Mouse (Mus musculus): Measurements from ENCODE around the gene Dnajc8. TPM values are rescaled to one million over a fixed set of nuclear protein-coding genes. Genes with fewer than 3 reads are reported as not detected.

The Dnajc8 gene
- polyA plus RNA-seq, 1 experiment, result 41.8 TPM

DNA sequence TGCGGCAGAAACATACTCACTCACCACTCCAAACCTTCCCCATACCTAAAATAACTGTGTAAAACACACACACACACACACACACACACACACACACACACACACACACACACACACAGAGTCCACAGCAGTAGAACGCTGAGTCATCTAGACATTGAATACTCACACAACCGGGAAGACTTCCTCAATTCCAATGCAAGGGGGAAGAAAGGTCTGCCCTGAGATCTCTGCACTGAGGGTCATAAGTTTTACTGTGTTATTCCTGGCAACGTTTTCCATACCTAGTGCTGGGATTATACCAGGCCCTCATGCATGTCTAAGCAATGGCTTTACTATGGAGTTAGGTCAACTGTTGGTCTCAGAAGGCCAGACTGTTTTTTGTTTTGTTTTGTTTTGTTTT lies 6.0 kb upstream of the Dnajc8 start:
- DNase-seq, result no peak
- 63% methylated on average over 4 of the region's 4 CpGs for whole genome bisulfite sequencing
- Histone ChIP-seq H3K4me1 (ENCODE audit: control insufficient read depth, insufficient read depth, low read length) (peaks cover 8% of the 10 kb centered on the region), H3K4me3 (replicated peaks; ENCODE audit: extremely low read depth, low read depth, low read length) (no peak overlapping the region)
- TF ChIP-seq CTCF (IDR thresholded peaks at IDR 0.05; ENCODE audit: insufficient read depth, low read length) (no peak), POLR2A (IDR thresholded peaks at IDR 0.05; ENCODE audit: borderline replicate concordance, extremely low read depth, low read depth, low read length) (no peak)

DNA sequence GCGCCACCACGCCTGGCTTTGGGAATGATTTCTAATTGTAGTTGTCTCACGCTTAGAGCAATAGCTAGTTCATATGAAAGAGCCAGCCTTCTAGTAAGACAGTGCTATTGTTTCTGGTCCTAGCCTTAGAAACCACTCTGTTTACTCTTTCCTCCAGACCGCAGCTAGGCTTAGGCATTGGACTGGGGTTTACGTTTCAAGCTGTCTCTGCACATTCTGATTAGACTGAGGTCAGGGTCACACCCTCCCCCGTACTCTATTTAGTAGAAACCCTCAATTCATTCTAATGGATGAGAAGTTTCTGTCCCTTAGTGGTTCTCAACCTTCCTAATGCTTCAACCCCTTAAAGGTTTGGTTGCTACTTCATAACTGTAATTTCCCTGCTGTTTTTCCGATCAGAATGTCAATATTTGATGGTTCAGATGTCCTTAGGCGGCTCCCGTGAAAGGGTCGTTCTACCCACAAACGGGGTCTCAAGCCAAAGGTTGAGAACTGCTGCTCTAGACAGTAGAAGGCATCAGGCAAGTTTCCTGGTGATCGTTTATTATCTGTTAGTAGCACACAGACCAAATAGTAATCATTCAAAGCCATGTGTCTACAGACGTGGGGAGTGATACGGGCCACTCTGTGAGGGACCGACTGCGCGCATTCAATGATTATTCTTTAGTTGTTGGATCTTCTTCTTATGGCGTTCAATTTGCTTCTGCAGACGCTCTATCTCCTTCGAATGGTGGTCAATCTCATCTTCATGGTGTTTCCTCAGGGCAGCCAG lies 5.1 kb upstream of the Dnajc8 start:
- 89% methylated on average over 20 of the region's 20 CpGs for WGBS
- Histone ChIP-seq H3K4me3 (replicated peaks; ENCODE audit: extremely low read depth, low read depth, low read length) (no peak overlapping the region), H3K4me1 (ENCODE audit: control insufficient read depth, insufficient read depth, low read length) (peaks cover 6% of the 10 kb centered on the region)
- TF ChIP-seq POLR2A (IDR thresholded peaks at IDR 0.05; ENCODE audit: borderline replicate concordance, extremely low read depth, low read depth, low read length) (no peak), CTCF (IDR thresholded peaks at IDR 0.05; ENCODE audit: insufficient read depth, low read length) (no peak)
- DNase-seq, result no peak

DNA sequence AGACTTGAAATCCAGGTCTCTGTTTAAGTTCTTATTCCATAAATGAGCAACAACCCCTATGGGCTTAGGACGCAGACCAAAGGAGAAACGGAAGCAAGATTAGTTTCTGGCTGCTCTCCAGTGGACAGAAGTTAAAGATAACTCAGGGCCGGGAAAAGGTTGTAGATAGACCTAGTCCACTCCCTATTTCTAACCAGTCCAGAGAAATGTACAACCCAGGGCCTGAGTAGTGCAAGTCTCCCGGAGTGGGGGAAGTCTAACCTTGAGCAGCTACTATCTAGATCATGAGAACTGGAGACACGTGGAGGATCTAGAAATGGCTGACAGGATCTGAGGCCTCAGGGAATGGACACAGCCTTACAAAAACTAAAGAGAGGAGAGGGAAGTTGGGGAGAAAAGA lies 2.9 kb upstream of the Dnajc8 start:
- no peak for DNase-seq
- WGBS, result 9% methylated on average over 5 of the region's 5 CpGs
- no peak for TF ChIP-seq CTCF (IDR thresholded peaks at IDR 0.05; ENCODE audit: insufficient read depth, low read length)
- no peak for TF ChIP-seq POLR2A (IDR thresholded peaks at IDR 0.05; ENCODE audit: borderline replicate concordance, extremely low read depth, low read depth, low read length)

DNA sequence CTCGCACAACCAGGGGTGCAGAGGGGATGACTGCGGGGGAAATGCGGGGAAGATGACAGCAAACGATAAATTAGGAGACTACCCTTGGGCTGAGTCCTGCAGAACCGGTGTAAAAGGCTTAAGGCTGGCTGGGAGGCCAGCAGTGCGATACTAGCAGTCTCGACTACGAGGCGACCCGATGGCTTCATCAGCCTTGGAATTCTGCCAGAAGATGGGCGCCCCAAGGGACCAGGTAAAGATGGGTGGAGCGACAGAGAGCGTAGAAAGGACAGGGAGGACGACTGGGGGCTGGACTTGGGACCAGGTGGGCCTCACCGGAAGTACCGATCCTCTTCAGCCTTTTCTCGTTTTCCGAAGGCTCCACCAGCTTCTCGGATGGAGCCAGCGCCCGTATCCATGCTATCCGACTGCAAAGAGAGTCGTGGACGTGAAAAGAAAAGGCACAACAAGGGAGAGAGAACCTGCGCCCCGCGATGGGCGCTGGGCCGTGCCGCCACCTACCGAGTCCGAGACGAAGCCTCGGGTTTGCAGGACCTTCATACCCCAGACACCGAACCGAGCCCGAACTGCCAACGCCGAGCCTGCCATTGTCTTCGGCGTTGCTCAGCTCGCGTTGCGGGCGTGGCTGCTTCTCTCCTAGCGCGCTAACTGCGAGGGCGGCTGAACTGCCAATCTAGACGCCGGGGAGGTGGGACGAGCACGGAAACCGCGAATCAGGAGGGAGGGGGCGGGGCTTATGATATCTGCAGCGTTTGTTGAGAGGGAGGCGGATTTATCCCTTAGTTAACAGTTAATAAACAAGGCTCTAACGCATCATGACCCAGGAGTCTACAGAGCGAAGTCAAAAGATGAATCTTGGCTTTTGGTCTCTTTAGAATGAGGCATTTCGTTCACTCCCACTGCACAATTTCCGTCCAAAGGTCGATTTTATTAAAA lies 2.1 kb upstream of the Dnajc8 start, which contains the start of gene Atpif1:
Atpif1 (minus strand) TSS at position 679 of the 936 bp plus-strand sequence.
- TF ChIP-seq POLR2A (IDR thresholded peaks at IDR 0.05; ENCODE audit: borderline replicate concordance, extremely low read depth, low read depth, low read length), result peak; percentile 90; the same call in 1 of the 2 replicates
- TF ChIP-seq CTCF (IDR thresholded peaks at IDR 0.05; ENCODE audit: insufficient read depth, low read length), result no peak
- H3K4me1 ChIP-seq (ENCODE audit: control insufficient read depth, insufficient read depth, low read length), result peaks cover 11% of the 10 kb centered on the region
- peak within 1 kb of the TSS; percentile 77 for H3K4me3 ChIP-seq (replicated peaks; ENCODE audit: extremely low read depth, low read depth, low read length)
- under 1% methylated on average over 63 of the region's 63 CpGs for WGBS
- DNase-seq, result peak; percentile 81

More for the DNA sequence above, 2.9 kb upstream of the Dnajc8 start:
- H3K4me1 ChIP-seq (ENCODE audit: control insufficient read depth, insufficient read depth, low read length), result peaks cover 11% of the 10 kb centered on the region
- peak overlapping the region; percentile 77 for H3K4me3 ChIP-seq (replicated peaks; ENCODE audit: extremely low read depth, low read depth, low read length)

DNA sequence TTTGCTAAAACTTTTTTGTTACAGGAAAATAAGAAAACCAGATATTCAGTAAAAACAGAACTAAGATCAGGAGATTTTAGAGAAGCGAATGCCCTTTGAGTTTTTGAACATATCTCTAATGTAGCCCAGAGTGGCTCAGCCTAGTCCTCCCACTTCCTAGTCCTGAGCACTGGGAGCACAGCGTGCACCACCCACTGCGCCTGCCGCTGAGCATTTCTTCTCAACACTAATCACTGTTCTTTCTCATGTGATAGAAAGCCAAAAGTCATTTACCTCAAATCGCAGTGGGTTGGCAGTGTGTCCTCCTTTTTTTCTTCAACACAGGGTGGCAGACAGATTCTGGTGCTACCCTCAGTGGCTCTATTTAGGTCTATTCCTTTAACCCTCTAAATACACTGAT lies 4.1 kb downstream of the Dnajc8 start:
- peaks cover 6% of the 10 kb centered on the region for H3K4me1 ChIP-seq (ENCODE audit: control insufficient read depth, insufficient read depth, low read length)
- WGBS, result 82% methylated on average over 5 of the region's 5 CpGs
- no peak for DNase-seq
- no peak overlapping the region for H3K4me3 ChIP-seq (replicated peaks; ENCODE audit: extremely low read depth, low read depth, low read length)
- TF ChIP-seq CTCF (IDR thresholded peaks at IDR 0.05; ENCODE audit: insufficient read depth, low read length) (no peak), POLR2A (IDR thresholded peaks at IDR 0.05; ENCODE audit: borderline replicate concordance, extremely low read depth, low read depth, low read length) (no peak)

DNA sequence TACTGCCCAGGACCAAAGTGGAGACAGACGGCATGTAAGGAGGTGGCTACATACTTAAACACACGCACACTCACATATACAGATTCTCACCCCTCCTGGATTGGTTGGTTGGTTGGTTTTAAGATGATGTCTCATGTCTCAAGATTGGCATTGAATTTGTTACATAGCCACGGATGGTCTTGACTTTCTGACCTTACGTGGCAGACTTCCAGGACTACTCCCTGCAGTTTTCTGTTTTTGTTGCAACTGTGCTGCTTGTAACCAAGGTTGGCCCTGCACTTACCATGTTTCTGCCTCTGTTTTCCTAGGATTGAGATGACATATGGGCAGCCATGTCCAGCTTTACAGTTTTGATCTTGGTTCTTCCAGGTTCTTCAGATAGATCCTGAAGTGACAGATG lies 6.1 kb downstream of the Dnajc8 start:
- Histone ChIP-seq H3K4me3 (replicated peaks; ENCODE audit: extremely low read depth, low read depth, low read length) (no peak overlapping the region), H3K4me1 (ENCODE audit: control insufficient read depth, insufficient read depth, low read length) (peaks cover 9% of the 10 kb centered on the region)
- WGBS, result 69% methylated on average over 4 of the region's 4 CpGs
- TF ChIP-seq CTCF (IDR thresholded peaks at IDR 0.05; ENCODE audit: insufficient read depth, low read length), result no peak
- no peak for TF ChIP-seq POLR2A (IDR thresholded peaks at IDR 0.05; ENCODE audit: borderline replicate concordance, extremely low read depth, low read depth, low read length)
- no peak for DNase-seq

DNA sequence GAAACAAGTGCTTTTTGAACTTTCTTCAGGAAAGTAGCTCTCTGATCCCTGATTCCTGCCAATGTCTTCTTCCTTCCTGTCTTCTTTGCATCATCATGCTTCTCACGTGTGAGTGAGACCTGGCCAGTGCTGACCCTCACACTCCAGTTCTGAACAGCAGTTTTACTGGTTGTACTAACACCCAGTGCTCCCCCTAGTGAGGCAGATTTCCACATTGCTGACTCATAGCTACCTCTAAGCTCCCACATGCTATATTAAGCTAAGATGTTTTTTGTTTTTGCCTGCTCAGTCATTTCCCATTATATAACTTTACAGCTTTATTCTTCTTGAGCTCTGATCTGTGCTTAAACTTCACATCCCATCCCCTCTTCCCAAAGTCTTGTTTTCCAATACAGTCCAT lies 7.4 kb downstream of the Dnajc8 start:
- H3K4me3 ChIP-seq (replicated peaks; ENCODE audit: extremely low read depth, low read depth, low read length), result no peak overlapping the region
- TF ChIP-seq CTCF (IDR thresholded peaks at IDR 0.05; ENCODE audit: insufficient read depth, low read length) (no peak), POLR2A (IDR thresholded peaks at IDR 0.05; ENCODE audit: borderline replicate concordance, extremely low read depth, low read depth, low read length) (no peak)
- 28% methylated on average over 1 of the region's 1 CpGs for WGBS
- no peak for DNase-seq
- peaks cover 4% of the 10 kb centered on the region for H3K4me1 ChIP-seq (ENCODE audit: control insufficient read depth, insufficient read depth, low read length)

DNA sequence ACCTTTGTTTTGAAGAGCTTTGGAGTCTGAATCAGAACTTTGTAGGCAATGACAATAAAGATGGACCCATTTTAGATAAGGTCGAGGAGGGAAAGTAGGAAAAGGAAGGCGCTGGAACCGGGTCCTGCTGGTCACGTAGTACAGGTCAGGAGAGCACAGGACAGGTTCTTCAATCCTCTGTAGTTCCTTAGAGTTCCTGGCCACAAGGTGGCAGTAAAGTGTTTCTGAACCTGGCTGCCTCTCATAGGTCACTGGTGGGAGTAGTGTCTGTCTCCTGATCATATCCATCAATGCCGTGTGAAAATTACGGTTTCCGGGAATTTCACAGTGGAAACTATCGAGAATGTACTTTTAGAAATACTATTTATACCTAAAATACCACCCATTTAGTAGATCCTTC lies 10.5 kb downstream of the Dnajc8 start:
- Histone ChIP-seq H3K4me1 (ENCODE audit: control insufficient read depth, insufficient read depth, low read length) (peaks cover 3% of the 10 kb centered on the region; the same call in 1 of the 2 replicates), H3K4me3 (replicated peaks; ENCODE audit: extremely low read depth, low read depth, low read length) (no peak overlapping the region)
- no peak for TF ChIP-seq POLR2A (IDR thresholded peaks at IDR 0.05; ENCODE audit: borderline replicate concordance, extremely low read depth, low read depth, low read length)
- peak; percentile 60 for TF ChIP-seq CTCF (IDR thresholded peaks at IDR 0.05; ENCODE audit: insufficient read depth, low read length)
- WGBS, result 15% methylated on average over 8 of the region's 8 CpGs
- DNase-seq, result peak; percentile 68

DNA sequence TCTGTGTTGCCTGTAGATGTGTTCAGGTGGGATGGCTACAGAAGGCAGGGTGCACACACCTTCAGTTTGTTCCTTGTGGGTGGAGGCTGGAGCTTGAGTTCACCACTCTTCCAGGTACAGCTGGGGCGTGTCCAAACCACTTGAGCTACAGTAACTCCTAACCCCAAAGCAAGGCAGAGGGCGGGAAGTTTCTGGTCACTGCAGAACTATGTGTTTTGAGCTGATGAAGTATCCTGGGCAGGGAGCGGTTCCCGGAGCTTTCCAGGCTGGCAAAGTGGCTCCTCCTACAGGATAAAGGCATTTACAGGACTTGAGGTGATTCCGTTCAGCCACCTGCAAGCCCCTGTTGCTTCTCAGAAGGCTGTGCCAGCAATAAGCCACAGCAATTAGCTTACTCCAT lies 18.9 kb downstream of the Dnajc8 start:
- 49% methylated on average over 5 of the region's 5 CpGs for WGBS
- TF ChIP-seq CTCF (IDR thresholded peaks at IDR 0.05; ENCODE audit: insufficient read depth, low read length), result no peak
- no peak for TF ChIP-seq POLR2A (IDR thresholded peaks at IDR 0.05; ENCODE audit: borderline replicate concordance, extremely low read depth, low read depth, low read length)
- no peak for DNase-seq
- Histone ChIP-seq H3K4me1 (ENCODE audit: control insufficient read depth, insufficient read depth, low read length) (no peaks in the 10 kb centered on the region; the same call in 1 of the 2 replicates), H3K4me3 (replicated peaks; ENCODE audit: extremely low read depth, low read depth, low read length) (no peak overlapping the region)

All from lung, adult 2 months (tissue).